Mouse (Mus musculus): ENCODE results near the gene Fbxo44. TPM values are rescaled to one million over a fixed set of nuclear protein-coding genes. Genes with fewer than 3 reads are reported as not detected.

The Fbxo44 gene
- polyA plus RNA-seq, 2 experiments: 0.46 to 1.0 TPM

DNA sequence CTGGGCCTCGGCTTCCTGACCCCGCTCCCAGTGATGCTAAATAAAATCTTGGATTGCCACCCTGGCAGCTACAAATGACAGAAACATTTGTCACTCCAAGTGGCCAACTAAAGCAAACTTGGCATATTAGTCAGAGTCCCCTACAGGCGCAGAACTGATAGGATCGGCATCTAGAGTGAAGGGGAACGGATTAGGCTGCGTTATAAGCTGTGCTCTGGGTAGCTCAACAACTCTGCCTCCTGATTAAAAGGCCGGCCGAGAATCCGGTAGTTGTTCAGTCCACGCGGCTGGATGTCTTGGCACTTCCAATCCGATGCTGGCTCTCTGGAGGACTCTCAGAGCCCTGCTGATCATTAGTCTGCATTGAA lies 14.2 kb upstream of the Fbxo44 start:
- DNase-seq (ENCODE audit: low read depth in 3 of 3, low spot score in 3 of 3): no peak
- Histone ChIP-seq H3K36me3 (replicated peaks; ENCODE audit: control insufficient read depth, insufficient read depth, low read depth) (no peaks in the 10 kb centered on the region), H3K4me1 (replicated peaks; ENCODE audit: control insufficient read depth in 2 of 2, insufficient read depth in 2 of 2, low read length in 1 of 2) (no peaks in the 10 kb centered on the region), H3K9ac (replicated peaks) (no peak overlapping the region), H3K27ac (no peak overlapping the region), H3K9me3 (ENCODE audit: control insufficient read depth, low read length) (no peaks in the 10 kb centered on the region), H3K4me2 (ENCODE audit: low read depth) (no peak overlapping the region), H3K27me3 (ENCODE audit: control insufficient read depth, insufficient read depth, low read length) (peaks cover 48% of the 10 kb centered on the region), H3K4me3 (ENCODE audit: insufficient read depth in 1 of 2, low read depth in 2 of 2, low read length in 2 of 2) (no peak overlapping the region)
- no peak for TF ChIP-seq CTCF (IDR thresholded peaks at IDR 0.05; ENCODE audit: low read depth)
- TF ChIP-seq EP300 (IDR thresholded peaks at IDR 0.05; ENCODE audit: low read depth): no peak
- WGBS (ENCODE audit: insufficient replicate concordance): 17% methylated on average over 12 of the region's 12 CpGs
- ATAC-seq (ENCODE audit: insufficient read depth): no peak

GRCm38 (mm10) chr4:148173811-148174494 lies 13.7 kb upstream of the Fbxo44 start:
- 7% methylated on average over 30 of the region's 30 CpGs for WGBS (ENCODE audit: insufficient replicate concordance)
- no peak overlapping the region for H3K27ac ChIP-seq
- H3K4me2 ChIP-seq (ENCODE audit: low read depth): no peak overlapping the region

GRCm38 (mm10) chr4:148171261-148171660 lies 11.0 kb upstream of the Fbxo44 start:
- Histone ChIP-seq H3K9ac (replicated peaks) (no peak overlapping the region), H3K4me1 (replicated peaks; ENCODE audit: control insufficient read depth in 2 of 2, insufficient read depth in 2 of 2, low read length in 1 of 2) (no peaks in the 10 kb centered on the region), H3K27me3 (ENCODE audit: control insufficient read depth, insufficient read depth, low read length) (peaks cover 55% of the 10 kb centered on the region), H3K4me2 (ENCODE audit: low read depth) (no peak overlapping the region), H3K27ac (no peak overlapping the region), H3K9me3 (ENCODE audit: control insufficient read depth, low read length) (no peaks in the 10 kb centered on the region), H3K4me3 (ENCODE audit: insufficient read depth in 1 of 2, low read depth in 2 of 2, low read length in 2 of 2) (no peak overlapping the region), H3K36me3 (replicated peaks; ENCODE audit: control insufficient read depth, insufficient read depth, low read depth) (no peaks in the 10 kb centered on the region)
- no peak for ATAC-seq (ENCODE audit: insufficient read depth)
- TF ChIP-seq EP300 (IDR thresholded peaks at IDR 0.05; ENCODE audit: low read depth) (no peak), CTCF (IDR thresholded peaks at IDR 0.05; ENCODE audit: low read depth) (no peak)
- DNase-seq (ENCODE audit: low read depth in 3 of 3, low spot score in 3 of 3): no peak
- WGBS (ENCODE audit: insufficient replicate concordance): 34% methylated on average over 3 of the region's 3 CpGs

More at GRCm38 (mm10) chr4:148173811-148174494, 13.7 kb upstream of the Fbxo44 start:
- Histone ChIP-seq H3K4me1 (replicated peaks; ENCODE audit: control insufficient read depth in 2 of 2, insufficient read depth in 2 of 2, low read length in 1 of 2) (no peaks in the 10 kb centered on the region), H3K9ac (replicated peaks) (no peak overlapping the region), H3K36me3 (replicated peaks; ENCODE audit: control insufficient read depth, insufficient read depth, low read depth) (no peaks in the 10 kb centered on the region), H3K27me3 (ENCODE audit: control insufficient read depth, insufficient read depth, low read length) (peaks cover 51% of the 10 kb centered on the region), H3K9me3 (ENCODE audit: control insufficient read depth, low read length) (no peaks in the 10 kb centered on the region), H3K4me3 (ENCODE audit: insufficient read depth in 1 of 2, low read depth in 2 of 2, low read length in 2 of 2) (no peak overlapping the region)
- no peak for DNase-seq (ENCODE audit: low read depth in 3 of 3, low spot score in 3 of 3)
- TF ChIP-seq EP300 (IDR thresholded peaks at IDR 0.05; ENCODE audit: low read depth) (no peak), CTCF (IDR thresholded peaks at IDR 0.05; ENCODE audit: low read depth) (no peak)
- no peak for ATAC-seq (ENCODE audit: insufficient read depth)

GRCm38 (mm10) chr4:148170842-148171241 lies 10.6 kb upstream of the Fbxo44 start:
- H3K9ac ChIP-seq (replicated peaks): no peak overlapping the region
- no peak for DNase-seq (ENCODE audit: low read depth in 3 of 3, low spot score in 3 of 3)
- no peaks in the 10 kb centered on the region for H3K9me3 ChIP-seq (ENCODE audit: control insufficient read depth, low read length)
- H3K4me3 ChIP-seq (ENCODE audit: insufficient read depth in 1 of 2, low read depth in 2 of 2, low read length in 2 of 2): no peak overlapping the region
- peaks cover 56% of the 10 kb centered on the region for H3K27me3 ChIP-seq (ENCODE audit: control insufficient read depth, insufficient read depth, low read length)
- no peak overlapping the region for H3K27ac ChIP-seq
- ATAC-seq (ENCODE audit: insufficient read depth): no peak
- no peaks in the 10 kb centered on the region for H3K36me3 ChIP-seq (replicated peaks; ENCODE audit: control insufficient read depth, insufficient read depth, low read depth)
- TF ChIP-seq CTCF (IDR thresholded peaks at IDR 0.05; ENCODE audit: low read depth) (peak; percentile 97), EP300 (IDR thresholded peaks at IDR 0.05; ENCODE audit: low read depth) (no peak)
- WGBS (ENCODE audit: insufficient replicate concordance): 0% methylated on average over 2 of the region's 2 CpGs
- H3K4me2 ChIP-seq (ENCODE audit: low read depth): no peak overlapping the region
- no peaks in the 10 kb centered on the region for H3K4me1 ChIP-seq (replicated peaks; ENCODE audit: control insufficient read depth in 2 of 2, insufficient read depth in 2 of 2, low read length in 1 of 2)

- TF ChIP-seq CTCF (IDR thresholded peaks at IDR 0.05; ENCODE audit: low read depth) (peak; percentile 11; the same call in 1 of the 2 replicates), EP300 (IDR thresholded peaks at IDR 0.05; ENCODE audit: low read depth) (no peak)
- H3K27ac ChIP-seq: no peak overlapping the region
- no peak for DNase-seq (ENCODE audit: low read depth in 3 of 3, low spot score in 3 of 3)
- WGBS (ENCODE audit: insufficient replicate concordance): 8% methylated on average over 15 of the region's 15 CpGs
- no peaks in the 10 kb centered on the region for H3K9me3 ChIP-seq (ENCODE audit: control insufficient read depth, low read length)
- H3K4me3 ChIP-seq (ENCODE audit: insufficient read depth in 1 of 2, low read depth in 2 of 2, low read length in 2 of 2): no peak overlapping the region
- H3K9ac ChIP-seq (replicated peaks): no peak overlapping the region
- no peak overlapping the region for H3K4me2 ChIP-seq (ENCODE audit: low read depth)
- no peak for ATAC-seq (ENCODE audit: insufficient read depth)
- peaks cover 59% of the 10 kb centered on the region for H3K27me3 ChIP-seq (ENCODE audit: control insufficient read depth, insufficient read depth, low read length)
- H3K4me1 ChIP-seq (replicated peaks; ENCODE audit: control insufficient read depth in 2 of 2, insufficient read depth in 2 of 2, low read length in 1 of 2): no peaks in the 10 kb centered on the region
- H3K36me3 ChIP-seq (replicated peaks; ENCODE audit: control insufficient read depth, insufficient read depth, low read depth): no peaks in the 10 kb centered on the region
Measured at GRCm38 (mm10) chr4:148169586-148169985, 9.3 kb upstream of the Fbxo44 start.
